Mouse (Mus musculus) G1E (cell line): ENCODE measurements at regions not wholly inside any gene's neighbourhood (a gene's known extent, or its start where the extent isn't known, plus 50 kb on each side); places are given as distances from the start of the nearest gene placed in this dataset.

Experiments
- ATAC-seq: 2 replicates; pipeline ENCODE4 v1.8.0; 2016; ENCODE audit warnings: mild to moderate bottlenecking; ENCODE audit not compliant: insufficient number of reproducible peaks, poor library complexity, low FRiP score, severe bottlenecking; ENCODE audit errors: extremely low read depth
- DNase-seq: peaks from one replicate; pipeline ENCODE4 v3.0.0; 2012; ENCODE audit warnings: low spot score
- H3K27me3 ChIP-seq: 2 replicates; pipeline ENCODE4 v1.6.1; 2012; ENCODE audit warnings: mild to moderate bottlenecking, low read length, inconsistent platforms; ENCODE audit not compliant: insufficient read depth
- H3K36me3 ChIP-seq: replicated peaks from 2 replicates; pipeline ENCODE3; 2012; ENCODE audit warnings: mild to moderate bottlenecking, inconsistent platforms
- H3K4me1 ChIP-seq: 2 replicates; pipeline ENCODE4 v1.6.1; 2012; ENCODE audit warnings: low read depth, low read length, inconsistent platforms, mixed read lengths; ENCODE audit not compliant: insufficient read depth
- H3K4me3 ChIP-seq: 2 replicates; pipeline ENCODE4 v1.5.1; 2012; ENCODE audit warnings: low read depth, mild to moderate bottlenecking, inconsistent platforms, low read length, moderate library complexity, mixed read lengths
- H3K9me3 ChIP-seq: replicated peaks from 2 replicates; pipeline ENCODE4 v1.6.1; 2012; ENCODE audit warnings: inconsistent platforms
- CTCF ChIP-seq: IDR thresholded peaks from 2 replicates; pipeline ENCODE4 v1.5.1; 2012; ENCODE audit warnings: low read depth, low read length, inconsistent platforms, mixed read lengths
- GATA1 ChIP-seq: IDR thresholded peaks from 2 replicates; pipeline ENCODE4 v1.6.1; 2012; ENCODE audit warnings: borderline replicate concordance, low read length, inconsistent platforms, mixed read lengths
- GATA2 ChIP-seq: IDR thresholded peaks from 2 replicates; pipeline ENCODE4 v1.6.1; 2012; ENCODE audit warnings: low read depth, low read length, inconsistent platforms, borderline replicate concordance
- POLR2AphosphoS5 ChIP-seq: IDR thresholded peaks from 2 replicates; pipeline ENCODE4 v1.6.1; 2012; ENCODE audit warnings: low read depth, low read length, inconsistent platforms; ENCODE audit not compliant: insufficient replicate concordance
- TAL1 ChIP-seq: conservative IDR thresholded peaks from 2 replicates; pipeline ENCODE4 v1.6.1; 2012; ENCODE audit warnings: low read depth, low read length, inconsistent platforms, mixed read lengths

DNA sequence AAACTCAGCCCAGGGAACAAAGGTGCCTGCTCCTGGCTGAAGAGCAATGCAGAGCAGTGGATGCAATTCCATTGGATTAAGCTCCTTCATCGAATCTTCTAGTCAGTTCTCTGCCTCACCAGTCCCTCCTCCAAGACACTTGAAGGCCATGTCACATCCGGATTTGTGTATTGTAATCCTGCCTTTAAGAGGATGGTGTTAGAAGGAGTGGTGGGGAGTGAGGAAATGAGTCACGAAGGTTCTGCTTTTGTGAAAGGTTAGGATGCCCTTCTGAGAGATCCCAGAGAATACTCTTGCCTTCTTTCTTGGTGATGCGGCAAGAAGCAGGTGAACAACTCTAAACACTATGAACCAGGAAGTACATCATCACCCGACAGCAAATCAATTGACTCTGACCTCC is 636.4 kb upstream of the Sall1 start:
- ATAC-seq (no peak), DNase-seq (no peak)
- peaks cover 39% of the 10 kb centered on the region for H3K9me3 ChIP-seq
- no peak overlapping the region for H3K4me3 ChIP-seq
- H3K27me3 ChIP-seq: no peaks in the 10 kb centered on the region
- no peaks in the 10 kb centered on the region for H3K4me1 ChIP-seq
- no peak for TF ChIP-seq TAL1
- TF ChIP-seq POLR2AphosphoS5: no peak
- TF ChIP-seq GATA2: no peak
- no peak for TF ChIP-seq GATA1
- no peak for TF ChIP-seq CTCF
- H3K36me3 ChIP-seq: no peaks in the 10 kb centered on the region

DNA sequence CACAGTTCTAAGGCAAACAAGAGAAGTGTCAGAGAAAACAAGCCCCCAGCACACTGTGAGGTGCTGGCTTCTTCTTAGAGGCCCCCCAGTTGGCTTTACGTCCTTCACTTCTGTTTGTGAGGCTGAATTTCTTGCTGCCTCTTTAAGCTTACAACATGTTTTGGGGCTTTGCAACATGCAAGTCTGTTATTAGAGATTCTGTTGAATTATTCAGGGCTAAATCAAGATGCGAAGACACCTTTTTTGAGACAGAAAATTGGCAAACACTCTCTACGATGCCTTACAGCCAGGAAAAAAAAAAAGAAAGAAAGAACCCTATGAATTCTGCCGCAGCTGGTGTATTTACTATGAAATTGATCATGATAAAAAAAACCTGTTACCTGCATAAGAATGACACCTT is 635.6 kb upstream of the Sall1 start:
- Histone ChIP-seq H3K4me1 (no peaks in the 10 kb centered on the region), H3K36me3 (no peaks in the 10 kb centered on the region), H3K9me3 (peaks cover 39% of the 10 kb centered on the region), H3K4me3 (no peak overlapping the region), H3K27me3 (no peaks in the 10 kb centered on the region)
- ATAC-seq: no peak
- TF ChIP-seq GATA2: no peak
- no peak for TF ChIP-seq POLR2AphosphoS5
- no peak for TF ChIP-seq TAL1
- TF ChIP-seq CTCF: no peak
- TF ChIP-seq GATA1: no peak
- no peak for DNase-seq

DNA sequence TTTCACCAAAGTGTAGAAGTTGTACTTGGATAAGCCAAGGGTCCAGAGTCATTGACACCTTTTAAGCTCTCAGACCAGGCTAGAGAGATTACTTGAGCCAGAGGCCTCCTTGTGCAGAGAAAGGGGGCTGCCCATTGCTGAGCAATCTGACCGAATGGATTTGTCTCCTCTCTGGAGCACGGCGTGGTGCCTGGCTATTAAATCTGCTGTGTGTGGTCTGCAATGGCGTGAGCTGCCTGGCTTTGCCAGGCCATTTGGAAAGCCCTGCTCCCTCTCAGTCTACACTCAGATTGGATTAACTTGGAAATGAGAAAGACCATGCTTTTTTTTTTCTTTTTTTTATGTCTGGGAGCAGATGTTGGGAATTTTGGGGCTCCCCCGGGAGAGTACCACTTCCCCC is 633.3 kb upstream of the Sall1 start:
- no peaks in the 10 kb centered on the region for H3K27me3 ChIP-seq
- no peaks in the 10 kb centered on the region for H3K4me1 ChIP-seq
- H3K4me3 ChIP-seq: no peak overlapping the region
- TF ChIP-seq POLR2AphosphoS5 (no peak), TAL1 (no peak), CTCF (no peak), GATA2 (no peak), GATA1 (no peak)
- DNase-seq: no peak
- H3K9me3 ChIP-seq: peaks cover 34% of the 10 kb centered on the region
- no peak for ATAC-seq
- no peaks in the 10 kb centered on the region for H3K36me3 ChIP-seq

DNA sequence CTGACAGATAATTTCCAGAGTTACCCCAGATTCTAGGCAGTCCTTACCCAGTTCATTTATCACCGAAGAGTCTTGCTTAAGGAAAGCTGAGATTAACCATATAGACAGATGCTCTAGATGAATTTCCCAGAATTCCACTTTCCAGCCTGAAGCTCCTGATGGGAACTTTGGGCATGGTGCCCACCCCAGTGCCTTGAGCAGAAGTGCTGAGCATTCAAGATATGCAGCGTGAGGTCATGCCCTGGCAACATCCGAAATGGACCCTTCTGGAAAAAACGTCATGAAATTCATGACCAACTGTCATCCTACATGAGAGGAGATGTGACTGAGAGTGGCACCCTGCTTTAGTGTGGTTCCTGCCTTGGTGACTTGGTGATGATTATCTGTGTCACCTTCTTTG is 629.9 kb upstream of the Sall1 start:
- peaks cover 42% of the 10 kb centered on the region for H3K9me3 ChIP-seq
- H3K4me3 ChIP-seq: no peak overlapping the region
- no peak for ATAC-seq
- no peak for DNase-seq
- no peaks in the 10 kb centered on the region for H3K4me1 ChIP-seq
- no peaks in the 10 kb centered on the region for H3K27me3 ChIP-seq
- TF ChIP-seq GATA2: no peak
- TF ChIP-seq GATA1: no peak
- no peak for TF ChIP-seq POLR2AphosphoS5
- TF ChIP-seq TAL1: no peak
- no peak for TF ChIP-seq CTCF
- H3K36me3 ChIP-seq: no peaks in the 10 kb centered on the region

DNA sequence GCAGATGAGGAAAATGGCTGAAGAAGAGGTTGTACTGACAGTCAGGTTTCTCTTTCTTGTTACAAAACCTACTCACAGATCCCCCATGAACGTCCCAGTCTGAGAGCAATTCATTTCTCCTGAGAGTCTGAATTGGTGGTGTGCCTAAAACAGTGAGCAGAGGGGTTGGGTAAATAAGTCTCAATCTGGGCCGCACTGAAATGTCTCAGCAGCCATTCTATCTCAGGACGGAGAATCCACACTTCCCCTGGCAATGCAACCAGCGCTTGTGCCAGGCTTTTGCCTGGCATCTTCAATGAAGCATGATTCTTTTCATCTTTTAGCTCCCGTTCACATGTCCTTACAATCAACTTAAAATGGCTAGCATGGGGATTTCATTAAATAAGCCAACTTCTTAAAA is 628.7 kb upstream of the Sall1 start:
- Histone ChIP-seq H3K27me3 (no peaks in the 10 kb centered on the region), H3K36me3 (no peaks in the 10 kb centered on the region), H3K9me3 (peaks cover 37% of the 10 kb centered on the region), H3K4me1 (no peaks in the 10 kb centered on the region), H3K4me3 (no peak overlapping the region)
- TF ChIP-seq GATA2 (no peak), POLR2AphosphoS5 (no peak), TAL1 (no peak), GATA1 (no peak), CTCF (no peak)
- DNase-seq (no peak), ATAC-seq (no peak)

DNA sequence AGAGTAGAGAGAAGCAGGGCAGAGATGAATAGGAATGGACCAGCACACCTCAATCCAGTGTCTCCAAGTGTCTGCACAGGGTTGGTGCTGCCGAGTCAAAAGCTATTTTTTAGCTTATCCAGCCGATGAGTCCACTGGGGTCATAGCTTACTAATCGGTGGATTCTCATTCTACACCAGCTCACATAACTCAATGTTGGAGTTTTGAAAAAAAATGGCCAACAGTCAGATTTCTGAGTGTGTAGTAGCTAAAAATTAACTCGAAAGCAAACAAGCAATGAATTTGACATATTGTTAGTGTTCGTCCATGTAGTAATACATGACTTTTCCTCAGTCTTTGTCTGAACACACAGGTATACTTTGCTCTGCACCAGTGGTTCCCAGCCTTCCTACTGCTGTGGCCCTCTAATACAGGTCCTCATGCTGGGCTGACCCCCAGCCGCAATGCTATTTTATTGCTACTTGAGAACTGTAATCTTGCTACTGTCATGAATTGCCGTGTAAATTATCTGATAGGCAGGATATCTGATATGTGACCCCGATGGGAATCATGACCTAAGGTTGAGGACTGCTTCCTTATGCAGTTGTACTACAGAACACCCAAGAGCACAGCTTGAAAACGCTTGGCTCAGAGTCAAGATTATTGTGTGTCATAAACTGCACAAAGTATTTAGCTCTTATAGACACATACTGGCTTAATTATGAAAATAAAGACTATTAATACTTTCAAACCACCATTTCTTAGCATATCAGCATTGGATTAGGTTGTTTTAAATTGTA is 621.1 kb upstream of the Sall1 start:
- DNase-seq: no peak
- Histone ChIP-seq H3K9me3 (peaks cover 38% of the 10 kb centered on the region), H3K4me1 (no peaks in the 10 kb centered on the region), H3K27me3 (no peaks in the 10 kb centered on the region), H3K36me3 (no peaks in the 10 kb centered on the region), H3K4me3 (no peak overlapping the region)
- no peak for TF ChIP-seq GATA2
- no peak for TF ChIP-seq GATA1
- no peak for TF ChIP-seq CTCF
- TF ChIP-seq TAL1: no peak
- no peak for TF ChIP-seq POLR2AphosphoS5
- ATAC-seq: no peak
